Mouse (Mus musculus): Measurements from ENCODE around the gene Usp24. TPM values are rescaled to one million over a fixed set of nuclear protein-coding genes. Genes with fewer than 3 reads are reported as not detected.

Gene Usp24
- polyA plus RNA-seq (2017; shearing (Covaris generic)): 10 to 100 TPM; 15.3 to 16.9 TPM

DNA sequence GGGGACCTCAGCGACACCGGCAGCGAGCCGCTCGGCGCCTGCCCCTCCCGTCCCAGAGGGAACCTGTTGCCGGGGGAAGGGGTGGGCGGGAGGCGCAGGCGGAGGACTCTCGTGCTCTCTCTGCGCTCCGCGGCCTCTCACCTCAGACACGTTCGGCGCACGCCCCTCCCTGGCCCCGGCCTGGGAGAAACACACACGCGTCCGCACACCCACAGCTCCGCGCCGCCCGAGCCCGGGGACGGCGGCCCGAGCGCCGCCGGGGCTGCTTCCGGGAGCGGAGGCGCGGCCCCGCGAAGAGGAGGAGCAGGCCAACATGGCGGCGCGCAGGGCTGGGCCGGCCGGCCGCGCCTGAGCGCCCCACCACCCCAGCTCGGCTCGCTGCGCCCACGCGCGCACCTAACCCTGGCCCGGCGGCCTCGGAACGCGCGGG, at the start of gene Usp24:
TSS of gene Usp24 (plus strand) at position 293 of the 430 bp plus-strand sequence.

Other genes with a start within 250 kb of the Usp24 start
- under 1 TPM in 1 of 2 experiments, not detected in 1; 0.11 TPM for gene Pcsk9, start 148.1 kb downstream of the Usp24 start, polyA plus RNA-seq (2017; shearing (Covaris generic))
- not detected for gene Bsnd, start 176.1 kb downstream of the Usp24 start, polyA plus RNA-seq (2017; shearing (Covaris generic))
- gene Dhcr24, start 244.8 kb downstream of the Usp24 start, polyA plus RNA-seq (2017; shearing (Covaris generic)): 1 to 10 TPM; 1.1 to 3.1 TPM

Data from activated CD4-positive, CD25-positive, alpha-beta regulatory T cell (primary cell).